12 mouse cellular contexts compared by ENCODE assay signal in the genomic region with DNA sequence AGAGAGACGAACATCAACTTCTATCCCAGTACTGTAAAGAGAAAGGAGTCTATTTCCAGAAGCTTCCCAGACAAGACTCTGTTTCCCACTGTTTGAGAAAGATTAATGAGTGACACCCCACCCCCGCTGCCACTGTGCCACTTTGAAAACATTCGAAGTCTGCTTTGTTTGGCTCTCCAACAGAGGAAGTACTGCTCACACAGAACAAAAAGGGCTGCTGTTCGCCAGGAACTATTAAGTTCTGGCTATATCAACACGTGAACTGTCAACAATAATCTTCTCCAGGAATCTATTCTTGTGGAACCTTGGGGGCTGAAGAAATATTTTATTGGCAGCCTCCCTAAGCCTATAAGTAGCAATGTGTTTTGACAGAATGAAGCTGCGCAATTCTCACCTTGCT.
DNase-seq lines count a peak whose midpoint lies in the region; ATAC-seq lines count a peak whose summit lies in the region.
"Had no signal": no experiment of that assay in that cellular context is flagged by ENCODE, and none has a peak within 500 bp of the region (broad histone marks: within the 10 kb centered on the region; RNA-seq: fewer than 3 reads in every experiment).

No protein-coding gene starts in this region.

- H3K4me2 ChIP-seq in kidney, embryonic 14.5 days (replicated peaks; ENCODE audit: low read depth, low read length): no peak overlapping the region
- no peak overlapping the region for H3K4me2 ChIP-seq in neural tube, embryonic 15.5 days
- 0 out of 2 replicates have a peak overlapping the region, but pooled peaks have one; percentile 12 for H3K4me2 ChIP-seq in embryonic facial prominence, embryonic 14.5 days (ENCODE audit: low read depth, low read length)
- H3K4me2 ChIP-seq: heart, embryonic 13.5 days had no signal

- H3K36me3 ChIP-seq in kidney, embryonic 14.5 days (ENCODE audit: control insufficient read depth, insufficient read depth, low read length): no peaks in the 10 kb centered on the region
- H3K36me3 ChIP-seq in neural tube, embryonic 15.5 days: no peaks in the 10 kb centered on the region
- H3K36me3 ChIP-seq in embryonic facial prominence, embryonic 14.5 days (ENCODE audit: control insufficient read depth, insufficient read depth, low read length): no peaks in the 10 kb centered on the region
- H3K36me3 ChIP-seq: heart, embryonic 13.5 days had no signal

- peak; percentile 39; the same call in 1 of the 2 replicates for ATAC-seq in kidney, embryonic 14.5 days (ENCODE audit: low FRiP score, low TSS enrichment)
- ATAC-seq in neural tube, embryonic 15.5 days (ENCODE audit: low FRiP score): no peak
- peak; percentile 15; the same call in 1 of the 2 replicates for ATAC-seq in embryonic facial prominence, embryonic 14.5 days (ENCODE audit: low read depth)
- ATAC-seq: inflammation-experienced regulatory T-cells, adult 6 months had no signal

- DNase-seq in kidney, adult 11 months: no peak
- DNase-seq in neural tube, embryonic 10.5 days (ENCODE audit: extremely low spot score, low spot score): peak; percentile 23
- DNase-seq in embryonic facial prominence, embryonic 14.5 days (ENCODE audit: low spot score): peak; percentile 77
- DNase-seq in retina, postnatal 1 day: peak; percentile 69
- DNase-seq in ovary, adult 18-20 months (ENCODE audit: low spot score): no peak
- DNase-seq: cerebellum, adult 9-11 months; right cerebral cortex, postnatal 4 days had no signal

- H3K4me1 ChIP-seq in kidney, embryonic 14.5 days (ENCODE audit: control insufficient read depth, insufficient read depth, low read length): no peaks in the 10 kb centered on the region
- no peaks in the 10 kb centered on the region for H3K4me1 ChIP-seq in neural tube, embryonic 15.5 days
- H3K4me1 ChIP-seq in embryonic facial prominence, embryonic 14.5 days (ENCODE audit: control insufficient read depth, insufficient read depth, low read length): peaks cover 12% of the 10 kb centered on the region

- no peak overlapping the region for H3K27ac ChIP-seq in kidney, embryonic 14.5 days (ENCODE audit: low read depth, low read length)
- no peak overlapping the region for H3K27ac ChIP-seq in neural tube, embryonic 15.5 days (replicated peaks)
- no peak overlapping the region for H3K27ac ChIP-seq in embryonic facial prominence, embryonic 14.5 days (replicated peaks; ENCODE audit: low read depth, low read length)
- H3K27ac ChIP-seq: heart, embryonic 13.5 days; macrophage had no signal

- no peaks in the 10 kb centered on the region for H3K9me3 ChIP-seq in kidney, embryonic 14.5 days (ENCODE audit: control insufficient read depth, low read length)
- H3K9me3 ChIP-seq in neural tube, embryonic 15.5 days (replicated peaks): no peaks in the 10 kb centered on the region
- H3K9me3 ChIP-seq in embryonic facial prominence, embryonic 14.5 days (ENCODE audit: control insufficient read depth, low read length): no peaks in the 10 kb centered on the region
- H3K9me3 ChIP-seq: heart, embryonic 13.5 days had no signal

- no peak overlapping the region for H3K4me3 ChIP-seq in kidney, embryonic 14.5 days (ENCODE audit: low read length)
- H3K4me3 ChIP-seq in neural tube, embryonic 15.5 days (replicated peaks): no peak overlapping the region
- no peak overlapping the region for H3K4me3 ChIP-seq in embryonic facial prominence, embryonic 14.5 days (ENCODE audit: low read depth, low read length)
- H3K4me3 ChIP-seq: heart, embryonic 13.5 days had no signal

- H3K9ac ChIP-seq in kidney, embryonic 14.5 days (ENCODE audit: low read depth, low read length): no peak overlapping the region
- H3K9ac ChIP-seq in neural tube, embryonic 15.5 days (replicated peaks): no peak overlapping the region
- H3K9ac ChIP-seq in embryonic facial prominence, embryonic 14.5 days (ENCODE audit: low read depth, low read length): no peak overlapping the region
- H3K9ac ChIP-seq: heart, embryonic 13.5 days had no signal

- H3K27me3 ChIP-seq in kidney, embryonic 14.5 days (ENCODE audit: control insufficient read depth, insufficient read depth, low read length): no peaks in the 10 kb centered on the region
- no peaks in the 10 kb centered on the region for H3K27me3 ChIP-seq in neural tube, embryonic 15.5 days (replicated peaks)
- H3K27me3 ChIP-seq in embryonic facial prominence, embryonic 14.5 days (replicated peaks; ENCODE audit: control insufficient read depth, insufficient read depth, low read length): no peaks in the 10 kb centered on the region
- H3K27me3 ChIP-seq: heart, embryonic 13.5 days had no signal

- 21% methylated on average over 6 of the region's 6 CpGs for whole genome bisulfite sequencing in kidney, embryonic 14.5 days
- 32% methylated on average over 6 of the region's 6 CpGs for WGBS in neural tube, embryonic 15.5 days
- 21% methylated on average over 6 of the region's 6 CpGs for WGBS in embryonic facial prominence, embryonic 14.5 days

Comparison
In these comparisons a context has a peak if more than half of its experiments do, and no peak if none do; other contexts are left out.
1. DNase-seq: peak in neural tube, embryonic 10.5 days (single experiment), embryonic facial prominence, embryonic 14.5 days (single experiment) and retina, postnatal 1 day (single experiment); none in kidney, adult 11 months (single experiment) and ovary, adult 18-20 months (single experiment).